Mouse (Mus musculus) regulatory T cell (primary cell): ENCODE measurements around the gene Rpl35.

ENCODE experiments used
- in situ Hi-C: fragments of 300-600 bp; cut with MboI, MseI; formaldehyde crosslinking; loops from one replicate; pipeline ENCODE4 v1.15.1; 2025; ENCODE audit warnings: high pct_unique_total_duplicates

The Rpl35 gene

GRCm38 (mm10) chr2:39005574-39006079 lies at the start of gene Rpl35:
TSS of gene Rpl35 (minus strand) at chr2:39005624.
- in situ Hi-C loops = no loop called here

GRCm38 (mm10) chr2:39048515-39048914 lies 43.1 kb upstream of the Rpl35 start:
- in situ Hi-C loops = no loop called here

- in situ Hi-C loops = no loop called here
Observed at GRCm38 (mm10) chr2:39040215-39040614, 34.8 kb upstream of the Rpl35 start.

- in situ Hi-C loops = no loop called here
Observed at GRCm38 (mm10) chr2:39031611-39032010, 26.2 kb upstream of the Rpl35 start.

GRCm38 (mm10) chr2:39020004-39020403 lies 14.6 kb upstream of the Rpl35 start:
- in situ Hi-C loops = no loop called here

- in situ Hi-C loops = no loop called here
Observed at GRCm38 (mm10) chr2:39016581-39016980, 11.2 kb upstream of the Rpl35 start.

GRCm38 (mm10) chr2:39012768-39013279 lies 7.4 kb upstream of the Rpl35 start:
- in situ Hi-C loops = loop anchor here (5.0 kb wide), 1 partner anchor 49 kb away; no protein-coding TSS in a partner anchor

GRCm38 (mm10) chr2:39011971-39012370 lies 6.5 kb upstream of the Rpl35 start:
- in situ Hi-C loops = loop anchor here (5.0 kb wide), 1 partner anchor 50 kb away; no protein-coding TSS in a partner anchor

- in situ Hi-C loops = loop anchor here (5.0 kb wide), 1 partner anchor 51 kb away; no protein-coding TSS in a partner anchor
Observed at GRCm38 (mm10) chr2:39011264-39011663, 5.8 kb upstream of the Rpl35 start.

- in situ Hi-C loops = loop anchor here (5.0 kb wide), 1 partner anchor 52 kb away; no protein-coding TSS in a partner anchor
Observed at GRCm38 (mm10) chr2:39010144-39010543, 4.7 kb upstream of the Rpl35 start.

GRCm38 (mm10) chr2:39008954-39009365 lies 3.5 kb upstream of the Rpl35 start:
- in situ Hi-C loops = no loop called here

- in situ Hi-C loops = no loop called here
Observed at GRCm38 (mm10) chr2:39008350-39008851, 3.0 kb upstream of the Rpl35 start.

GRCm38 (mm10) chr2:39007865-39008264 lies 2.4 kb upstream of the Rpl35 start:
- in situ Hi-C loops = no loop called here

GRCm38 (mm10) chr2:39006149-39006730 lies 816 bp upstream of the Rpl35 start:
- in situ Hi-C loops = no loop called here

GRCm38 (mm10) chr2:39004880-39005435 lies 466 bp downstream of the Rpl35 start, which contains the start of gene Arpc5l:
TSS of gene Arpc5l (plus strand) at chr2:39005348.
- in situ Hi-C loops = no loop called here

- in situ Hi-C loops = no loop called here
Observed at GRCm38 (mm10) chr2:39004372-39004771, 1.1 kb downstream of the Rpl35 start.

GRCm38 (mm10) chr2:39003512-39003911 lies 1.9 kb downstream of the Rpl35 start:
- in situ Hi-C loops = no loop called here

- in situ Hi-C loops = no loop called here
Observed at GRCm38 (mm10) chr2:39003106-39003505, 2.3 kb downstream of the Rpl35 start.

- in situ Hi-C loops = no loop called here
Observed at GRCm38 (mm10) chr2:39001866-39002265, 3.6 kb downstream of the Rpl35 start.

GRCm38 (mm10) chr2:39000587-39000919 lies 4.9 kb downstream of the Rpl35 start:
- in situ Hi-C loops = no loop called here

GRCm38 (mm10) chr2:38999910-39000586 lies 5.4 kb downstream of the Rpl35 start:
- in situ Hi-C loops = loop anchor here (5.0 kb wide), 1 partner anchor 68 kb away; the partner anchor contains the start of gene Olfml2a

GRCm38 (mm10) chr2:38999381-38999780 lies 6.0 kb downstream of the Rpl35 start:
- in situ Hi-C loops = loop anchor here (5.0 kb wide), 1 partner anchor 67 kb away; the partner anchor contains the start of gene Olfml2a
